ENCODE assay signal across 9 mouse cellular contexts in genomic region chr15:93824729-93825694, GRCm38 (mm10).
DNase-seq lines count a peak whose midpoint lies in the region; ATAC-seq and TF ChIP-seq lines count a peak whose summit lies in the region.
"Had no signal": no experiment of that assay in that cellular context is flagged by ENCODE, and none has a peak within 500 bp of the region (broad histone marks: within the 10 kb centered on the region; RNA-seq: fewer than 3 reads in every experiment).

No protein-coding gene starts in this region.

- ATAC-seq in heart, embryonic 11.5 days (replicated peaks; ENCODE audit: insufficient number of reproducible peaks, low FRiP score, low TSS enrichment), result peak; percentile 39; the same call in 1 of the 2 replicates
- ATAC-seq in lung, embryonic 16.5 days (ENCODE audit: low read depth), result peak; percentile 93
- no peak for ATAC-seq in stomach, embryonic 16.5 days (ENCODE audit: insufficient read depth, low FRiP score)

- H3K9me3 ChIP-seq in heart, embryonic 11.5 days (replicated peaks; ENCODE audit: control insufficient read depth, low read length), result no peaks in the 10 kb centered on the region
- no peaks in the 10 kb centered on the region for H3K9me3 ChIP-seq in lung, embryonic 16.5 days (ENCODE audit: control insufficient read depth, low read length)
- H3K9me3 ChIP-seq in stomach, embryonic 16.5 days (replicated peaks; ENCODE audit: control insufficient read depth, low read length), result no peaks in the 10 kb centered on the region
- H3K9me3 ChIP-seq: midbrain, embryonic 12.5 days had no signal

- TF ChIP-seq CTCF in brain, embryonic 14.5 days (IDR thresholded peaks at IDR 0.05; ENCODE audit: borderline replicate concordance, extremely low read depth, insufficient read depth, insufficient read length), result no peak

- peak overlapping the region; percentile 14 for H3K4me3 ChIP-seq in heart, embryonic 11.5 days (ENCODE audit: low read depth, low read length)
- H3K4me3 ChIP-seq in lung, embryonic 16.5 days (ENCODE audit: low read length), result peak overlapping the region; percentile 18
- no peak overlapping the region for H3K4me3 ChIP-seq in stomach, embryonic 16.5 days (replicated peaks; ENCODE audit: low read length)
- H3K4me3 ChIP-seq: midbrain, embryonic 12.5 days had no signal

- H3K9ac ChIP-seq in heart, embryonic 11.5 days (ENCODE audit: low read depth, low read length), result peak overlapping the region; percentile 52; the same call in 1 of the 2 replicates
- peak overlapping the region; percentile 25; the same call in 1 of the 2 replicates for H3K9ac ChIP-seq in lung, embryonic 16.5 days (ENCODE audit: low read length)
- 0 out of 2 replicates have a peak overlapping the region, but pooled peaks have one; percentile 41 for H3K9ac ChIP-seq in stomach, embryonic 16.5 days (ENCODE audit: low read length)
- H3K9ac ChIP-seq: midbrain, embryonic 12.5 days had no signal

- H3K36me3 ChIP-seq in heart, embryonic 11.5 days (ENCODE audit: control insufficient read depth, insufficient read depth, low read length), result no peaks in the 10 kb centered on the region
- no peaks in the 10 kb centered on the region for H3K36me3 ChIP-seq in lung, embryonic 16.5 days (ENCODE audit: control insufficient read depth, insufficient read depth, low read length)
- H3K36me3 ChIP-seq in stomach, embryonic 16.5 days (ENCODE audit: control insufficient read depth, insufficient read depth, low read length), result no peaks in the 10 kb centered on the region
- H3K36me3 ChIP-seq: midbrain, embryonic 12.5 days had no signal

- WGBS in heart, embryonic 11.5 days (ENCODE audit: insufficient replicate concordance), result 35% methylated on average over 28 of the region's 28 CpGs
- WGBS in lung, embryonic 16.5 days, result 35% methylated on average over 28 of the region's 28 CpGs
- WGBS in stomach, embryonic 16.5 days, result 47% methylated on average over 28 of the region's 28 CpGs

- no peaks in the 10 kb centered on the region for H3K27me3 ChIP-seq in heart, embryonic 11.5 days (ENCODE audit: control insufficient read depth, insufficient read depth, low read length)
- no peaks in the 10 kb centered on the region for H3K27me3 ChIP-seq in lung, embryonic 16.5 days (ENCODE audit: control insufficient read depth, insufficient read depth, low read depth, low read length)
- H3K27me3 ChIP-seq in stomach, embryonic 16.5 days (ENCODE audit: control insufficient read depth, insufficient read depth, low read length), result no peaks in the 10 kb centered on the region
- H3K27me3 ChIP-seq: midbrain, embryonic 12.5 days had no signal

- peak overlapping the region; percentile 62 for H3K27ac ChIP-seq in heart, embryonic 11.5 days (ENCODE audit: low read depth, low read length)
- peak overlapping the region; percentile 74 for H3K27ac ChIP-seq in lung, embryonic 16.5 days (ENCODE audit: low read length)
- H3K27ac ChIP-seq in stomach, embryonic 16.5 days (ENCODE audit: low read length), result peak overlapping the region; percentile 5; the same call in 1 of the 2 replicates
- H3K27ac ChIP-seq: midbrain, embryonic 12.5 days had no signal

- H3K4me1 ChIP-seq in heart, embryonic 11.5 days (ENCODE audit: control insufficient read depth, insufficient read depth, low read length), result peaks cover 14% of the 10 kb centered on the region
- peaks cover 5% of the 10 kb centered on the region; the same call in 1 of the 2 replicates for H3K4me1 ChIP-seq in lung, embryonic 16.5 days (replicated peaks; ENCODE audit: control insufficient read depth, insufficient read depth, low read length)
- no peaks in the 10 kb centered on the region for H3K4me1 ChIP-seq in stomach, embryonic 16.5 days (ENCODE audit: control insufficient read depth, insufficient read depth, low read length)

- peak overlapping the region; percentile 56 for H3K4me2 ChIP-seq in heart, embryonic 11.5 days
- peak overlapping the region; percentile 41 for H3K4me2 ChIP-seq in lung, embryonic 16.5 days (ENCODE audit: low read depth, low read length)
- H3K4me2 ChIP-seq in stomach, embryonic 16.5 days (ENCODE audit: low read depth, low read length), result peak overlapping the region; percentile 14
- H3K4me2 ChIP-seq: midbrain, embryonic 12.5 days had no signal

- TF ChIP-seq POLR2A in brain, embryonic 14.5 days (IDR thresholded peaks at IDR 0.05; ENCODE audit: borderline replicate concordance, extremely low read depth, insufficient read depth, insufficient read length, poor library complexity, severe bottlenecking), result no peak

- DNase-seq in brain, embryonic 14.5 days (ENCODE audit: low read depth), result peak; percentile 62
- DNase-seq in embryo, embryonic 11 days, result peak; percentile 45
- peak; percentile 41 for DNase-seq in kidney, postnatal 14 days
- no peak for DNase-seq in cerebellum, adult 11 months
- no peak for DNase-seq in adrenal gland, adult 18-20 months (ENCODE audit: low spot score in 2 of 2)

Comparison
In these comparisons a context has a peak if more than half of its experiments do, and no peak if none do; other contexts are left out.
1. DNase-seq: peak in brain, embryonic 14.5 days (single experiment), embryo, embryonic 11 days (single experiment) and kidney, postnatal 14 days (single experiment); none in cerebellum, adult 11 months (single experiment) and adrenal gland, adult 18-20 months (0 of 2).
2. H3K27ac ChIP-seq: peak in every context shown above with its lines; median percentile 74 in lung, embryonic 16.5 days; 62 in heart, embryonic 11.5 days; 5 in stomach, embryonic 16.5 days.
3. Peak in every context shown above with its lines, with median percentiles within 50 percentile points of each other: H3K4me2 ChIP-seq and H3K9ac ChIP-seq.